Mouse (Mus musculus): ENCODE measurements around the gene Ttll11. TPM values are rescaled to one million over a fixed set of nuclear protein-coding genes. Genes with fewer than 3 reads are reported as not detected.
A peak's percentile ranks its signal among the peaks of the same experiment; 100 is the strongest.

The Ttll11 gene
- polyA plus RNA-seq, 1 experiment from 2014 or later: 0.75 TPM

DNA sequence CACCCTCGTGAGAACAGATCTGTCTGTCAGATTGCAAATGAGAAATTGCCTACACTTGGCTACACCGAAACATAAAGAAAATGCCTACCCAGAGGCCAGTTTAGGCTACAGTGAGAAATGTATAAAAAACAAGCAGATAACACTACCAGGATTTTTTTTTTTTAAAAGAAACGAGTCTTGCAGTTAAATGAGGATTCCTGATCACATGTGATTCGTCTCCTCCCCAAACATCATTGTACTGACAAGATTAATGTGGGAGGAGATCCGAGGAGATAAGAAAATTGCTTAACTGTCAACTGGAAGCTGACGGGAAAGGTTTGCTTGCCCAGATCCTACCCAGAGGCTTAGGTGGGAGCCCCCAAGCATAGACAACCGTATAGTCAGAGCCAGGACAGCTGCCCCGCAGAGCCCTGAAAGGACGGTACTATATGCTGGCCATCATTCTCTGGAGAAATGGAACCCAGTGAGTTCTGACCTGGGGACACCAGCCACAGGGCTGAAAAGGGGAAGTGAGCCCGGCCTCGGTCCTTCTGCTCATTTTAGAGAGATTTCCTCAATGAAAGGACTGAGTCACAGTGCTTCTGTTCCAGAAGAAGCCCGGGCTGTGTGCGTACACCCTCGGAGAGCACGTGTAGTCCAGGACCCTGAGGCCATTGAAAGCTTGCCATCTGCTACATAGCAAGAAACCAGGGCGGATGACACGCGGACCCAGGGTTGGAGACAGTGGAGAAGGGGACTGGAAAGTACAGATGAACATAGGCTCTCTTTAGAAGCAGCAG lies 247.9 kb downstream of the Ttll11 start:
- Histone ChIP-seq H3K9me3 (ENCODE audit: low read length) (peaks cover 7% of the 10 kb centered on the region; the same call in 1 of the 2 replicates), H3K27me3 (ENCODE audit: insufficient read depth, low read length) (no peaks in the 10 kb centered on the region), H3K36me3 (ENCODE audit: insufficient read depth, low read length) (peaks cover 25% of the 10 kb centered on the region), H3K4me2 (replicated peaks; ENCODE audit: low read depth, low read length) (no peak overlapping the region), H3K9ac (replicated peaks; ENCODE audit: low read length) (no peak overlapping the region), H3K4me3 (ENCODE audit: low read length) (no peak overlapping the region), H3K27ac (ENCODE audit: low read length) (no peak overlapping the region), H3K4me1 (ENCODE audit: insufficient read depth, low read length) (peaks cover 40% of the 10 kb centered on the region)
- WGBS: 56% methylated on average over 18 of the region's 18 CpGs
- no peak for ATAC-seq (ENCODE audit: low FRiP score, low TSS enrichment)

DNA sequence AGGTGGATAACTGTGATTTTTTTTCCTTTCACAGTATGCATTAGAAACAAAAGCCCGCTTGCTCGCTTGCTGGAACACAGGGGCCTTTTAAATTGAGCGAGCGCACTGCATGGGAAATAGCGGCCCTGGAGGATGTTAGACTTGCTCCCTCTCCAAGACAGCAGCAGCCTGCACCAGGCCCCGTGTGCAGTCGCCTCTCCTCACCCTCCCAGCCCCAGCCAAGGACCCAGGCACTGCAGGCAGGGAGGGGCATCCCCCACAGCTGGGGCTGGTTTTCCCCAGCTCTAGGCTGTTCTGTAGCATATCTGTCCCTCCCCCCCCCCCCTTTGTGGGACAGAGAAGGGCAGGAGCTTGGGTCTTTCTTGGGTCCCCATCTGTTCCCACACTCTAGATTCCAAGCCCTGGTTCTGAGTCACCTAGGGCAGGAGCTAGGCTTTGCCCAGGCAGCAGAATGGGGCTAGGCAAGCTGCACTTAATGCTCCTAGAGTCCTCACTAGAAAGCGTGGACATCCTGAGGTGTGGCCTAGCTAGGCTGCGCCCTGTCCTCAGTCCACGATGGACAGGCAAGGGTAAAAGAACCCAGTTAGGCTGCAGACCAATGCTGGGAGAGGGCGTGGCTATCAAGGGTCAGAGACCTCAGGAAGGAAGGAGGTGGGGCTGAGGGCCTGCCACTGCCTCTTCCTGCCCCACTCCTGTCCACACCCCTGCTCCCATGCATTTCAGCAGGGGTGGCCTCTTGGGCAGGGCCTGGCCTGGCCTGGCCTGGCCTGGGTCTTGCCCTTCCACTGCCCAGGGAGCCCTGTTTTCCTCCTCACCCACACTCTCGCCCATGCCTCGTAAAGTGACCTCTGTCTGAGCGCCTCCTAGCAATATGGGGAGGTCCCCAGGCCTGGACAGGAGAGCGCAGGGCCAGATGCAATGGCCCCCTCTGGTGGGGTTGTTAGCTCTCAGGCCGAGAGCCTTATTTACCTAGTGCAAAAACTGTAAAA lies 250.3 kb downstream of the Ttll11 start:
- Histone ChIP-seq H3K4me1 (ENCODE audit: insufficient read depth, low read length) (peaks cover 40% of the 10 kb centered on the region), H3K36me3 (ENCODE audit: insufficient read depth, low read length) (peaks cover 38% of the 10 kb centered on the region), H3K27ac (ENCODE audit: low read length) (peak overlapping the region; percentile 61), H3K9ac (replicated peaks; ENCODE audit: low read length) (0 out of 2 replicates have a peak overlapping the region, but pooled peaks have one; percentile 23), H3K4me3 (ENCODE audit: low read length) (no peak overlapping the region), H3K27me3 (ENCODE audit: insufficient read depth, low read length) (no peaks in the 10 kb centered on the region), H3K4me2 (replicated peaks; ENCODE audit: low read depth, low read length) (no peak overlapping the region), H3K9me3 (ENCODE audit: low read length) (no peaks in the 10 kb centered on the region)
- ATAC-seq (ENCODE audit: low FRiP score, low TSS enrichment): peak; percentile 80
- 40% methylated on average over 16 of the region's 16 CpGs for WGBS

DNA sequence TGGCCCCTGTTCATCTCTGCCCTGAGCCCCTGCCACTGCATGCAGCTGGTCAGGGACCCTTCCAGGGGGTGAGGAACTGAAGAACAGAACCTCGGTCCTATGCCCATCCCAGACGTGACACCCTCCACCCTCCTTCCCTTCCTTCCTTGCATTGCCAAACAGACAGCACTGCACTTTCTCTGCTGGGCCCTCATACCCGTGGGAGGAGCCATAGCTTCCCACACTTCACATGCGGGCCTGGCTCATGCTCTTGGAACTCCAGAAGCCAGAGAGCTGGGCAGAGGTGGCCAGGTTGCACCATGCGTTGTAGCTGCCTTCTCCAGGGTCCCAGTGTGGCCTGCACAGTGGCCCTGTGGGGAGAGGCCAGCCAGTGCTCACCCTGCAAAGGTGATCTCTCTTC lies 251.1 kb downstream of the Ttll11 start:
- Histone ChIP-seq H3K4me3 (ENCODE audit: low read length) (no peak overlapping the region), H3K27ac (ENCODE audit: low read length) (no peak overlapping the region; the same call in 1 of the 2 replicates), H3K4me2 (replicated peaks; ENCODE audit: low read depth, low read length) (no peak overlapping the region), H3K9ac (replicated peaks; ENCODE audit: low read length) (no peak overlapping the region), H3K27me3 (ENCODE audit: insufficient read depth, low read length) (no peaks in the 10 kb centered on the region), H3K4me1 (ENCODE audit: insufficient read depth, low read length) (peaks cover 40% of the 10 kb centered on the region), H3K36me3 (ENCODE audit: insufficient read depth, low read length) (peaks cover 40% of the 10 kb centered on the region), H3K9me3 (ENCODE audit: low read length) (no peaks in the 10 kb centered on the region)
- WGBS: 22% methylated on average over 5 of the region's 5 CpGs
- no peak for ATAC-seq (ENCODE audit: low FRiP score, low TSS enrichment)

DNA sequence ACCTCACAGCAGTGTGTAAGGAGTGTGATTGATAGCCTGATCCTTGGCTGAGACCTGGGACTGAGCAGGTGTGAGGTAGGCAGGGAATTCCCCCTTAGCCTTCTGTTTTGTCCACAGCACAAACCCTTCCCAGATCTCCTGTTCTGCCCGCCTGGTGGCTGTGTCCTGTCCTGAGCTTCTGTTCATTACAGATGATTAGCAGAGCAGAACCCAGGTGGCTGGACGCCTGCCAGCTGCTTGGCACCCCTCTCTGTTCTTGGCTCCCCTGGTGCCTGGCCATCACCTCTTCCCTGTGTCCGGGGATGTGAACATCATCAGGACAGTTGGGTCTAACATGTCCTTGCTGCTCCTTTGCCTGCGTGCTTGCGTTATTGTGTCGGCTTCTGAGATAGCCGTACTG lies 256.0 kb downstream of the Ttll11 start:
- peaks cover 78% of the 10 kb centered on the region for H3K36me3 ChIP-seq (ENCODE audit: insufficient read depth, low read length)
- peaks cover 10% of the 10 kb centered on the region; the same call in 1 of the 2 replicates for H3K4me1 ChIP-seq (ENCODE audit: insufficient read depth, low read length)
- no peak overlapping the region for H3K27ac ChIP-seq (ENCODE audit: low read length)
- H3K27me3 ChIP-seq (ENCODE audit: insufficient read depth, low read length): no peaks in the 10 kb centered on the region
- ATAC-seq (ENCODE audit: low FRiP score, low TSS enrichment): no peak
- no peak overlapping the region for H3K9ac ChIP-seq (replicated peaks; ENCODE audit: low read length)
- H3K4me2 ChIP-seq (replicated peaks; ENCODE audit: low read depth, low read length): no peak overlapping the region
- H3K4me3 ChIP-seq (ENCODE audit: low read length): no peak overlapping the region
- no peaks in the 10 kb centered on the region for H3K9me3 ChIP-seq (ENCODE audit: low read length)
- 76% methylated on average over 7 of the region's 7 CpGs for WGBS

DNA sequence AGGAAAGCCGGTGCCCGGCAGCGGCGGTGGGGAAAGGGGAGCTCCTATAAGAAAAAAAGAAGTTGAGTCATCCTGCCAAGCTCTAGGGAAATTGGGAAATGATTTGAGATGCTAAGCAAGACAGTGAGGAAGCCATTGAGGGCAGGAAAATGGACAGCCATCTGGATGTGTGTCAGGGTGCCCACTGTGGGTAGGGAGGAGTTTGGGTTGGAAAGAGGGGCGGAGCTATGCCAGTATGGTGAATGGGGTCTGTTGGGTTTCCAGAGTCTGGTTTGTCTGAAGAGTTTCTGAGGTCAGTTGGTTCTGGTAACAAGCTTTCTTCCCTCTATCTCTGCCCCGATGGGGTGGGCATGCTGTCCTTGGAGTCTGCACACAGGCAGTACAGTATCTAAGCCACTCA lies 256.4 kb downstream of the Ttll11 start:
- no peak overlapping the region for H3K4me3 ChIP-seq (ENCODE audit: low read length)
- peaks cover 78% of the 10 kb centered on the region for H3K36me3 ChIP-seq (ENCODE audit: insufficient read depth, low read length)
- 96% methylated on average over 6 of the region's 6 CpGs for WGBS
- ATAC-seq (ENCODE audit: low FRiP score, low TSS enrichment): no peak
- no peak overlapping the region for H3K9ac ChIP-seq (replicated peaks; ENCODE audit: low read length)
- H3K4me2 ChIP-seq (replicated peaks; ENCODE audit: low read depth, low read length): no peak overlapping the region
- peaks cover 6% of the 10 kb centered on the region; the same call in 1 of the 2 replicates for H3K4me1 ChIP-seq (ENCODE audit: insufficient read depth, low read length)
- no peaks in the 10 kb centered on the region for H3K9me3 ChIP-seq (ENCODE audit: low read length)
- no peaks in the 10 kb centered on the region for H3K27me3 ChIP-seq (ENCODE audit: insufficient read depth, low read length)
- no peak overlapping the region for H3K27ac ChIP-seq (ENCODE audit: low read length)

DNA sequence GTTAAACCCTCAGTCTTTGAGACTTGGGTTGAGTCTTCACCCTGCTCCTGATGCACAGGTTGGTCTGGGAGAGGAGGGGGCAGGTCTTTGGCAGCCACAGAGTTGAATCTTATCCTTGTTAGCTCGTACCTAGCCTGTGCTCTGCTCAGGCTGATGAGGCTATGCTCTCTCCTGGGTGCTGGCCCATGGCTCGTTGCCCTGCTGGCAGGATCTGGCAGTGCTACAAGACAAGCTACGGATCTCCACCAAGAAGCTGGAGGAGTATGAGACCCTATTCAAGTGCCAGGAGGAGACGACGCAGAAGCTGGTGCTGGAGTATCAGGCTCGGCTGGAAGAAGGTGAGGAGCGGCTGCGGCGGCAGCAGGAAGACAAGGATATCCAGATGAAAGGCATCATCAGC lies 256.9 kb downstream of the Ttll11 start:
- no peaks in the 10 kb centered on the region for H3K27me3 ChIP-seq (ENCODE audit: insufficient read depth, low read length)
- H3K27ac ChIP-seq (ENCODE audit: low read length): no peak overlapping the region
- no peak overlapping the region for H3K4me2 ChIP-seq (replicated peaks; ENCODE audit: low read depth, low read length)
- H3K9ac ChIP-seq (replicated peaks; ENCODE audit: low read length): no peak overlapping the region
- WGBS: 90% methylated on average over 9 of the region's 9 CpGs
- H3K4me1 ChIP-seq (ENCODE audit: insufficient read depth, low read length): peaks cover 2% of the 10 kb centered on the region; the same call in 1 of the 2 replicates
- H3K36me3 ChIP-seq (ENCODE audit: insufficient read depth, low read length): peaks cover 79% of the 10 kb centered on the region
- H3K9me3 ChIP-seq (ENCODE audit: low read length): no peaks in the 10 kb centered on the region
- ATAC-seq (ENCODE audit: low FRiP score, low TSS enrichment): no peak
- H3K4me3 ChIP-seq (ENCODE audit: low read length): no peak overlapping the region

DNA sequence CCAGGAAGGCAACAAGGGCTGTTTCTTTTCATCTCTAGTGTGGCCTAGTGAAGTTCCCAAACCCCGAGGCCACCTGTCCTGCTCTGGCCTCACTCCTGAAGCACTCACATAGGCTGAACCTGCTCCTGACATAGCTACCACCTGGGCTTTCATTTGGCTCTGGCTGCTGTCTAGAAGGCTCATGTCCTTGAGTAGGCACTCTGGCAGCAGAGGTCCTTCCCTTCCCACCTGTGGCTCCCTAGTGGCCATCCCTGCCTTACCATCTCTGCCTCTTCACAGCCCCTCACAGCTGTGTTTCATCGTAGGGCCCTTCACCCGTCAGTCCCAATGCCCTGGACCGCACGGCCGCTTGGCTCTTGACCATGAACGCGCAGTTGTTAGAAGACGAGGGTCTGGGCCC lies 258.8 kb downstream of the Ttll11 start:
- Histone ChIP-seq H3K4me1 (ENCODE audit: insufficient read depth, low read length) (no peaks in the 10 kb centered on the region), H3K9ac (replicated peaks; ENCODE audit: low read length) (no peak overlapping the region), H3K27me3 (ENCODE audit: insufficient read depth, low read length) (no peaks in the 10 kb centered on the region), H3K9me3 (ENCODE audit: low read length) (no peaks in the 10 kb centered on the region), H3K4me2 (replicated peaks; ENCODE audit: low read depth, low read length) (no peak overlapping the region), H3K4me3 (ENCODE audit: low read length) (no peak overlapping the region), H3K27ac (ENCODE audit: low read length) (no peak overlapping the region), H3K36me3 (ENCODE audit: insufficient read depth, low read length) (peaks cover 86% of the 10 kb centered on the region)
- ATAC-seq (ENCODE audit: low FRiP score, low TSS enrichment): no peak
- 85% methylated on average over 9 of the region's 9 CpGs for WGBS

DNA sequence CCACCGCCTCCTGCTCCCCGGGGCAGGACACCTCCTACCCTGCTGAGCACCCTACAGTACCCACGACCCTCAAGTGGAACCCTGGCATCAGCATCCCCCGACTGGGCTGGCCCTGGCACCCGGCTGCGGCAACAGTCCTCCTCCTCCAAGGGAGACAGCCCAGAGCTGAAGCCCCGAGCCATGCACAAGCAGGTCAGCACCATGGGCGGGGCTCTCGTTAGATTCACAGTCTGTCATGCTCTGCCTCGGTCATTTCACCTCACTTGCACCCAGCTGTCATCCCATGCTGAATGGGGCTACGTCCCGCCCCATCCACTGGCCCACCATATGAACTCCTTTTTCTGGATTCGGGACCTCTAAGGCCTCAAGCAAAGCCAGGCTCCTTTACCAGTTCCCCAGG lies 259.2 kb downstream of the Ttll11 start:
- no peak overlapping the region for H3K9ac ChIP-seq (replicated peaks; ENCODE audit: low read length)
- WGBS: 84% methylated on average over 13 of the region's 13 CpGs
- no peak overlapping the region for H3K27ac ChIP-seq (ENCODE audit: low read length)
- peaks cover 86% of the 10 kb centered on the region for H3K36me3 ChIP-seq (ENCODE audit: insufficient read depth, low read length)
- no peak overlapping the region for H3K4me3 ChIP-seq (ENCODE audit: low read length)
- H3K9me3 ChIP-seq (ENCODE audit: low read length): no peaks in the 10 kb centered on the region
- H3K4me1 ChIP-seq (ENCODE audit: insufficient read depth, low read length): no peaks in the 10 kb centered on the region
- no peaks in the 10 kb centered on the region for H3K27me3 ChIP-seq (ENCODE audit: insufficient read depth, low read length)
- no peak for ATAC-seq (ENCODE audit: low FRiP score, low TSS enrichment)
- H3K4me2 ChIP-seq (replicated peaks; ENCODE audit: low read depth, low read length): no peak overlapping the region

DNA sequence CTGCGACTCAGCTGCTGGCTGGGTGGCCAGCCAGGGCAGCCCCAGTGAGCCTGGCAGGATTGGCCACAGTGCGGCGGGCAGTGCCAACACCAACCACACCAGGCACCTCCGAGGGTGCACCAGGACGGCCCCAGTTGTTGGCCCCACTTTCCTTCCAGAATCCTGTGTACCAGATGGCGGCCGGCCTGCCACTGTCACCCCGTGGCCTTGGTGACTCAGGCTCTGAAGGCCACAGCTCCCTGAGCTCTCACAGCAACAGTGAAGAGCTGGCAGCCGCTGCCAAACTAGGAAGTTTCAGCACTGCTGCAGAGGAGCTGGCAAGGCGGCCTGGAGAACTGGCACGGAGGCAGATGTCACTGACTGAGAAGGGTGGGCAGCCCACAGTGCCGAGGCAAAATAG lies 259.6 kb downstream of the Ttll11 start:
- Histone ChIP-seq H3K4me1 (ENCODE audit: insufficient read depth, low read length) (no peaks in the 10 kb centered on the region), H3K4me3 (ENCODE audit: low read length) (no peak overlapping the region), H3K9ac (replicated peaks; ENCODE audit: low read length) (no peak overlapping the region), H3K4me2 (replicated peaks; ENCODE audit: low read depth, low read length) (no peak overlapping the region), H3K9me3 (ENCODE audit: low read length) (no peaks in the 10 kb centered on the region), H3K27ac (ENCODE audit: low read length) (no peak overlapping the region), H3K27me3 (ENCODE audit: insufficient read depth, low read length) (no peaks in the 10 kb centered on the region), H3K36me3 (ENCODE audit: insufficient read depth, low read length) (peaks cover 86% of the 10 kb centered on the region)
- ATAC-seq (ENCODE audit: low FRiP score, low TSS enrichment): no peak
- WGBS: 92% methylated on average over 12 of the region's 12 CpGs
